Mouse (Mus musculus) cerebellum, adult 8-10 months (tissue): ENCODE data around the gene Gm13279.
"Not testable (repeated sequence)": the region's sequence is repeated elsewhere in the genome, so short reads cannot be mapped to it uniquely, and the experiment has no call there.

Experiments
- DNase-seq: peaks from one replicate; pipeline ENCODE4 v3.0.0; 2022

The Gm13279 gene

GRCm38 (mm10) chr4:88797097-88797496, at the start of gene Gm13279:
Gene Gm13279 (plus strand): TSS chr4:88797397.
- DNase-seq: not testable (repeated sequence)

GRCm38 (mm10) chr4:88749926-88750325, 47.3 kb upstream of the Gm13279 start:
- DNase-seq: no peak

- peak; percentile 80 for DNase-seq
Observed at GRCm38 (mm10) chr4:88754818-88755340, 42.3 kb upstream of the Gm13279 start, which contains the start of gene Gm13271. Gene Gm13271 (plus strand): TSS chr4:88754868.

- not testable (repeated sequence) for DNase-seq
Observed at GRCm38 (mm10) chr4:88756581-88757513, 40.4 kb upstream of the Gm13279 start.

GRCm38 (mm10) chr4:88757628-88758031, 39.6 kb upstream of the Gm13279 start:
- peak; percentile 97 for DNase-seq

- peak; percentile 30 for DNase-seq
Observed at GRCm38 (mm10) chr4:88758751-88759150, 38.4 kb upstream of the Gm13279 start.

- peak; percentile 64 for DNase-seq
Observed at GRCm38 (mm10) chr4:88759610-88760268, 37.5 kb upstream of the Gm13279 start, which contains the start of gene Gm13283. Gene Gm13283 (plus strand): TSS chr4:88760119.

GRCm38 (mm10) chr4:88760431-88760830, 36.8 kb upstream of the Gm13279 start:
- DNase-seq: peak; percentile 66

GRCm38 (mm10) chr4:88761776-88762175, 35.4 kb upstream of the Gm13279 start:
- peak; percentile 83 for DNase-seq

- peak; percentile 33 for DNase-seq
Observed at GRCm38 (mm10) chr4:88762341-88762740, 34.9 kb upstream of the Gm13279 start.

- DNase-seq: peak; percentile 37
Observed at GRCm38 (mm10) chr4:88763384-88764018, 33.7 kb upstream of the Gm13279 start.

- not testable (repeated sequence) for DNase-seq
Observed at GRCm38 (mm10) chr4:88773534-88773933, 23.7 kb upstream of the Gm13279 start, which contains the start of gene Gm13290. Gene Gm13290 (plus strand): TSS chr4:88773834.

GRCm38 (mm10) chr4:88776622-88777021, 20.6 kb upstream of the Gm13279 start, which contains the start of gene Gm13289:
Gene Gm13289 (plus strand): TSS chr4:88776922.
- DNase-seq: not testable (repeated sequence)

GRCm38 (mm10) chr4:88779550-88779949, 17.6 kb upstream of the Gm13279 start, which contains the start of gene Gm13272:
Gene Gm13272 (plus strand): TSS chr4:88779850.
- DNase-seq: not testable (repeated sequence)

GRCm38 (mm10) chr4:88780320-88780719, 16.9 kb upstream of the Gm13279 start:
- DNase-seq: not testable (repeated sequence)

- not testable (repeated sequence) for DNase-seq
Observed at GRCm38 (mm10) chr4:88781831-88782230, 15.4 kb upstream of the Gm13279 start, which contains the start of gene Ifnz. Gene Ifnz (plus strand): TSS chr4:88782131.

GRCm38 (mm10) chr4:88782335-88782734, 14.9 kb upstream of the Gm13279 start:
- not testable (repeated sequence) for DNase-seq

- DNase-seq: not testable (repeated sequence)
Observed at GRCm38 (mm10) chr4:88785409-88785808, 11.8 kb upstream of the Gm13279 start, which contains the start of gene Gm13276. Gene Gm13276 (plus strand): TSS chr4:88785709.

- DNase-seq: peak; percentile 63
Observed at GRCm38 (mm10) chr4:88788402-88788801, 8.8 kb upstream of the Gm13279 start, which contains the start of gene Gm13277. Gene Gm13277 (plus strand): TSS chr4:88788632.

GRCm38 (mm10) chr4:88791250-88791649, 5.9 kb upstream of the Gm13279 start, which contains the start of gene Gm13278:
Gene Gm13278 (plus strand): TSS chr4:88791550.
- not testable (repeated sequence) for DNase-seq

- DNase-seq: peak; percentile 85
Observed at GRCm38 (mm10) chr4:88793936-88794675, 3.1 kb upstream of the Gm13279 start, which contains the start of gene Gm13275. Gene Gm13275 (plus strand): TSS chr4:88794487.
